Mouse (Mus musculus) right cerebral cortex, postnatal 10 days (tissue): ENCODE data around the gene Zyx.
A peak's percentile ranks its signal among the peaks of the same experiment; 100 is the strongest.

ENCODE experiments used
- DNase-seq, 2 experiments: peaks; one replicate each; pipeline ENCODE4 v3.0.0; 2021; ENCODE audit warnings: low spot score in 2 of 2

Gene Zyx

GRCm38 (mm10) chr6:42395960-42396809 is 46.8 kb downstream of the Zyx start:
- peak; percentile 26 to 35 for DNase-seq

DNA sequence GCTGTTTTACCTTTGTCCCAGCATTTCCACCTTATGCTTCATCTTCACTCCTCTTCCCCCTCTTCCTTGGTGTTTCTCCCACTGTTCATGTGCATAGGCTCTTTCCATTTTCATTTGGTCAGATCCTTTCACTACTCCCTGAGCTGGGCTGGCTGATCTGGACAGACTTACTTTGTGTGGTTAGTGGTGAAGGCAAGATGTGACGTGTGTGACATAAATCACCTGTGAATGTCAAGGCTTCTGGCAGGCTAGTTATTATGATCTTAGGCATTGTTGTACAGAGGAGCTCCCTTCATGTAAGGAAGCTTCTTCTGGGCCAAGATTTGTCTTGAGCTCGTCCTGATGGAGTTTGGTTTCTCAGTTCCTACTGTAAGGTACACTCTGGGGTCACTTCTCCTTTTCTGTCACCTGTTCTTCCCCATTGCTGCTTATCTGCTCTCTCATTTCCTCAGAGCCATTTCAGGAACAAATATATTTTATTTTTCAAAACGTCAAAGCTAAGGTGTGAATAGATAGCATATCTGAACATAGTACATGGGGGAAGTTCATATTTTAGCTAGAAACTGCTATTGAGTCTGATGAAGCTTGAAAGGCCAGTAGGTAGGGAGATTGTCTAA is 47.7 kb downstream of the Zyx start:
- DNase-seq, result no peak

- DNase-seq, result no peak
Measured at GRCm38 (mm10) chr6:42398285-42398684, 48.9 kb downstream of the Zyx start.

DNA sequence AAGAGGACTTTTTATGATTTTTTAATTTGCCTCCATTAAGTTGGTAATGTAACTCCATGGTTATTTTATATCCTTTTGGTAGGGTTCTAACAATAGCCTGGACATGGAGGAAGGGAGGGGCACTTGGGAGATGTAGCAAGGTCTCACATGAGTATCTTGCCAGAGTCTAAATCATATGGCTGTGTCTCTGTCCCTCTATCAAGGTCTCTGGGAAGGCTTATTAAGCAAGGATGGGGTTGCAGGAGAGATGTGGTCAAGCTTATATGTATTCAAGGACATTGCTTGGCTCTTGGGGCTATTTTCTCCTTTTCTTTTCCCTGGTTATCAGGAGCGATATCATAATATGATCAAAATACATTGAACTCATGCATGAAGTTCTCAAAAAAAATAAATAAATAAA is 49.6 kb downstream of the Zyx start:
- DNase-seq, result no peak

GRCm38 (mm10) chr6:42399938-42400337 is 50.5 kb downstream of the Zyx start, which contains the start of gene Tas2r143:
Tas2r143 (plus strand) TSS chr6:42400238.
- DNase-seq, result no peak

DNA sequence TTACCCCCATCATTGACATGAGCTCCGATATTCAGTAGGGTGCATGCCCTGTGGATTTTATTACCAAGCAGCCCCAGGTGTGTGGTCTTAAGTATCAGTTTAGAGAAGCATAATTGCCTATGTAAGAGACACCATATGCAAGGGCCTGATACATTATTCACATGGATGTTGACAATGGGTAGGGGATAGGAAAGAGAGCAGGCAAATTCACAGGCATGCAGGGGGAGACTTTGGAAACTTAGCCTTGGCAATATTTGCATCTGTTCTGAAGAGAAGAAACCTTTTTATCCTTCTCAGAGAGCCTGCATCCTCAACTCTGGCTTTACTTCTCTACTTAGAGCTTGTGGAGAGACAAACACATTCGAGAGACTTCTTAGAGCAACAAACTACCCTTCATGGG is 55.7 kb downstream of the Zyx start, which contains the start of gene Tas2r135:
Tas2r135 (plus strand) TSS at position 301 of the 400 bp plus-strand sequence.
- no peak for DNase-seq
